Mouse (Mus musculus): ENCODE measurements at regions not wholly inside any gene's neighbourhood (a gene's known extent, or its start where the extent isn't known, plus 50 kb on each side); places are given as distances from the start of the nearest gene placed in this dataset.

DNA sequence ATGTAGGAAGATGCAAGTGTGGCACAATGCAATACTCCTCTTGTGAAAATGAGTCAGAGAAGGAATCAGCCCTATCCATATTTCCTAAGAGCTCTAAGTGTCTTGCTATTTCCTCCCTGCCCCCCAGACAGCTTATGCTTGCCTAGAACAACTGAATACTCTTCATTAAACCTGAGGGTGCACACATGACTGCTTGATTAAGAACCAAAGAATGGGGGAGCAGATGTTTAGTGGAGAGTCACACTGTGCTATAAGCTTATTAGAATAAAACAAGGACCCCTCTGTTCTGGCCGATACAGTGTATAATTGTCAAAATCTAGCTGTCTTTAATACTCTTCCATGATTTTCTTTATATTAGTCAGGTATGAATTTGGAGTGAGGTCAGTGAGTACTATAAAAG lies 458.8 kb upstream of the Mon1b start:
- no peak for DNase-seq (ENCODE audit: low read depth, low spot score)
- in situ Hi-C loops (cut with MboI; ENCODE audit: low pct_unique_long_range_greater_than_20kb), result no loop called here
- no peak for ATAC-seq
- peaks cover 12% of the 10 kb centered on the region for H3K27me3 ChIP-seq
- CTCF ChIA-PET, result no interaction called here
- no peak for TF ChIP-seq CTCF (IDR thresholded peaks at IDR 0.05)
- POLR2A ChIA-PET, result no interaction called here

DNA sequence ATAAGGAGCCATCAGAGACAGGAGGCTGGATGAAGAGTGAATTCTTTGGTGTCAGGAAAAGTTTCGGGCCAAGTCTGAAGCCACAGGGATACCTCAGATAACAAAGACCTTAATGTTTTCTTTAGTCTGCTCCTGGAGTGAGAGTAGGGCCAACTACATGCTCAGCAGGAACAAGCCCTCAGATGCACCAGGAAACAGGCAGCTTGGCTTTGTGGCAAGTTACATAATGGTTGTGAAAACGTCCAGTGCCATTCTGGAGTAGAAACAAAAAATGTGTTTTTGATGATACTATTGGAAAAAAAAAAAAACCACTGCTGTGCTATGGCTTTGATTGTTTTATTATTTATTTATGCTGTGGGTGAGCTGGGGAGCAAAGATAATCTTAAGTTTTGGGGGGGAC lies 452.2 kb upstream of the Mon1b start:
- DNase-seq (ENCODE audit: low read depth, low spot score) (no peak), ATAC-seq (no peak)
- in situ Hi-C loops (cut with MboI; ENCODE audit: low pct_unique_long_range_greater_than_20kb), result no loop called here
- ChIA-PET POLR2A (no interaction called here), CTCF (no interaction called here)
- H3K27me3 ChIP-seq, result peaks cover 15% of the 10 kb centered on the region
- no peak for TF ChIP-seq CTCF (IDR thresholded peaks at IDR 0.05)

DNA sequence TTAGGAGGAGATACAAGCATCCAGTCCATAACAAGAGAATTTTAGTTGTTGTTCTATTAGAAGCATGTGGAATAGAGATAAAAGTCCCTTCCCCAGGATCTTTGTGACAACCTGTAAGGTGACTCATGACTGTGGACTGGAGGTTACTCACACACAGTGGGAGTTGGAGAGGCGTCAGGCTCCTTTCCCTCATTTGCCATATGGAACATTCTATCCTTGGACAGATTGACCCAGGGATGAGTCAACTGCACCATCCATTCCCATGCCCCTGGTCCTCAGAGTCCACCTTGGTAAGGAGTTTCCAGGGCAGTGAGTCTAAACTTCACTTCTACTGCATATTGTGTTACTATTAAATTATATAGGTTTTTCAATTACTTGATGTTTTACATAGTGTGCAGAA lies 444.9 kb upstream of the Mon1b start:
- in situ Hi-C loops (cut with MboI; ENCODE audit: low pct_unique_long_range_greater_than_20kb), result no loop called here
- H3K27me3 ChIP-seq, result no peaks in the 10 kb centered on the region
- POLR2A ChIA-PET, result no interaction called here
- DNase-seq (ENCODE audit: low read depth, low spot score), result no peak
- CTCF ChIA-PET, result no interaction called here
- ATAC-seq, result no peak
- TF ChIP-seq CTCF (IDR thresholded peaks at IDR 0.05), result no peak

DNA sequence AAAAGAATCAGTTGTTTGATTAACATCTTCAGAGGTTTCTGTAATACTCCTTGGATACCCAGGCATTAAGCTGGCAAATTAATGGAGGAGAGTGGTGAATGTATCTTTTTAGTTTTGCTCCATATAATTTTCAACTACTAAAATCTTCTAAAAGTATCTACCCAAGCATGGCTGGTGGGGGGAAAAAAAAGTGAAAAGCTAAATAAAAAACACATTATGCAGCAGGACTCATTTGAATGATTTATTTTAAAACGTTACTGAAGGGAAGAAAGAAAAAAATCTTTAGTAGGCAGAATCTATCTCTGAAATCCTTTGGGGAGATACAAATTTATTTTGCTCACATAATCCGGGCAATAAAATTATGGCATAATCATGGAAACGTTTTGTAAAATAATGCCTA lies 443.9 kb upstream of the Mon1b start:
- in situ Hi-C loops (cut with MboI; ENCODE audit: low pct_unique_long_range_greater_than_20kb), result no loop called here
- no peak for DNase-seq (ENCODE audit: low read depth, low spot score)
- CTCF ChIA-PET, result no interaction called here
- no peak for TF ChIP-seq CTCF (IDR thresholded peaks at IDR 0.05)
- no peaks in the 10 kb centered on the region for H3K27me3 ChIP-seq
- POLR2A ChIA-PET, result no interaction called here
- ATAC-seq, result no peak

Measured in Patski (cell line).